Mouse (Mus musculus): ENCODE results near the gene Phgdh. TPM values are rescaled to one million over a fixed set of nuclear protein-coding genes. Genes with fewer than 3 reads are reported as not detected.

The Phgdh gene
- polyA plus RNA-seq, 1 experiment from 2014 or later, result 176 TPM

GRCm38 (mm10) chr3:98356026-98356365, 16.2 kb upstream of the Phgdh start:
- WGBS, result 53% methylated on average over 6 of the region's 6 CpGs
- Histone ChIP-seq H3K36me3 (ENCODE audit: control insufficient read depth, insufficient read depth, low read length) (no peaks in the 10 kb centered on the region), H3K4me2 (ENCODE audit: low read depth, low read length) (no peak overlapping the region), H3K4me3 (ENCODE audit: low read depth, low read length) (no peak overlapping the region), H3K9ac (replicated peaks; ENCODE audit: low read depth, low read length) (no peak overlapping the region), H3K9me3 (ENCODE audit: control insufficient read depth, low read length) (no peaks in the 10 kb centered on the region), H3K27ac (ENCODE audit: low read depth, low read length) (0 out of 2 replicates have a peak overlapping the region, but pooled peaks have one; percentile 28), H3K27me3 (ENCODE audit: control insufficient read depth, insufficient read depth, low read length) (no peaks in the 10 kb centered on the region), H3K4me1 (ENCODE audit: control insufficient read depth, insufficient read depth, low read length) (no peaks in the 10 kb centered on the region)
- ATAC-seq (ENCODE audit: low read depth), result 0 out of 2 replicates have a peak, but pooled peaks have one; percentile 44

DNA sequence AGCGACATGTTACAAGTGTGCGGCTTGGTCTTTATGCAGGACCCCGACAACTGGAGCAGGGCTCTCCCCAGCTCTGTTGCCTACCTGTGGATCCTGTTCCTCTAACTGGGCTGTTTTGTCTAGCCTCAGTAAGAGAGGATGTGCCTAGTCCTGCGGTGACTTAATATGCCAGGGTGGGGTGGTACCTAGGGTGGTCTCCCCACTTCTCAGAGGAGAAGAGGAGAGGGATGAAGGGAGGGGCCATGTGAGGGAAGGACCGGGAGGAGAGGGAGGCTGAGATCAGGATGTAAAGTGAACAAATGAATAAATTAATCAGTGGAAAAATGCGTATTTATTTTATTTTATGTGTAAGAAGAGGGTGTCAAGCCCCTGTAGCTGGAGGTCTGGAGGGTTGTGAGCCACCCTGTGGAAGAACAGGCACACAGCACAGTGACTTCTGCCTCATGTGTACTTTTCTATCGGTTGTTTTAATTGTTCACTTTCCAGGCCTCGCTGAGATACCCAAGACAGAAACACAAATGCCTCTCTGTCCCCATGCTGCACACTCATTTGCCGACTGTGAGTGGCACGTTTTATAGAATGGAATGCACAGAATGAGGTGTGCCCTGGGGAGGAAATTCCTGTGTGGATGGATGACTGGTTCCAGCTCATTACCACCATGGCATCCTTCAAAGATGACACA, 15.7 kb upstream of the Phgdh start:
- H3K4me1 ChIP-seq (ENCODE audit: control insufficient read depth, insufficient read depth, low read length), result no peaks in the 10 kb centered on the region
- H3K9ac ChIP-seq (replicated peaks; ENCODE audit: low read depth, low read length), result no peak overlapping the region
- ATAC-seq (ENCODE audit: low read depth), result peak; percentile 78
- no peak overlapping the region for H3K4me3 ChIP-seq (ENCODE audit: low read depth, low read length)
- no peaks in the 10 kb centered on the region for H3K36me3 ChIP-seq (ENCODE audit: control insufficient read depth, insufficient read depth, low read length)
- WGBS, result 59% methylated on average over 10 of the region's 10 CpGs
- no peak overlapping the region for H3K4me2 ChIP-seq (ENCODE audit: low read depth, low read length)
- H3K27ac ChIP-seq (ENCODE audit: low read depth, low read length), result 0 out of 2 replicates have a peak overlapping the region, but pooled peaks have one; percentile 28
- no peaks in the 10 kb centered on the region for H3K27me3 ChIP-seq (ENCODE audit: control insufficient read depth, insufficient read depth, low read length)
- H3K9me3 ChIP-seq (ENCODE audit: control insufficient read depth, low read length), result no peaks in the 10 kb centered on the region

- Histone ChIP-seq H3K36me3 (ENCODE audit: control insufficient read depth, insufficient read depth, low read length) (no peaks in the 10 kb centered on the region), H3K4me2 (ENCODE audit: low read depth, low read length) (no peak overlapping the region), H3K9me3 (ENCODE audit: control insufficient read depth, low read length) (no peaks in the 10 kb centered on the region), H3K4me3 (ENCODE audit: low read depth, low read length) (no peak overlapping the region), H3K27ac (ENCODE audit: low read depth, low read length) (no peak overlapping the region), H3K4me1 (ENCODE audit: control insufficient read depth, insufficient read depth, low read length) (no peaks in the 10 kb centered on the region), H3K9ac (replicated peaks; ENCODE audit: low read depth, low read length) (no peak overlapping the region), H3K27me3 (ENCODE audit: control insufficient read depth, insufficient read depth, low read length) (no peaks in the 10 kb centered on the region)
- WGBS, result 34% methylated on average over 7 of the region's 7 CpGs
- ATAC-seq (ENCODE audit: low read depth), result no peak
Observed at GRCm38 (mm10) chr3:98353892-98354291, 14.1 kb upstream of the Phgdh start.

GRCm38 (mm10) chr3:98348705-98349104, 8.9 kb upstream of the Phgdh start:
- H3K4me2 ChIP-seq (ENCODE audit: low read depth, low read length), result no peak overlapping the region
- WGBS, result 32% methylated on average over 8 of the region's 8 CpGs
- H3K4me1 ChIP-seq (ENCODE audit: control insufficient read depth, insufficient read depth, low read length), result no peaks in the 10 kb centered on the region
- no peak overlapping the region for H3K4me3 ChIP-seq (ENCODE audit: low read depth, low read length)
- H3K9ac ChIP-seq (replicated peaks; ENCODE audit: low read depth, low read length), result no peak overlapping the region
- no peaks in the 10 kb centered on the region for H3K27me3 ChIP-seq (ENCODE audit: control insufficient read depth, insufficient read depth, low read length)
- ATAC-seq (ENCODE audit: low read depth), result 0 out of 2 replicates have a peak, but pooled peaks have one; percentile 14
- no peaks in the 10 kb centered on the region for H3K9me3 ChIP-seq (ENCODE audit: control insufficient read depth, low read length)
- no peak overlapping the region for H3K27ac ChIP-seq (ENCODE audit: low read depth, low read length)
- no peaks in the 10 kb centered on the region for H3K36me3 ChIP-seq (ENCODE audit: control insufficient read depth, insufficient read depth, low read length)

DNA sequence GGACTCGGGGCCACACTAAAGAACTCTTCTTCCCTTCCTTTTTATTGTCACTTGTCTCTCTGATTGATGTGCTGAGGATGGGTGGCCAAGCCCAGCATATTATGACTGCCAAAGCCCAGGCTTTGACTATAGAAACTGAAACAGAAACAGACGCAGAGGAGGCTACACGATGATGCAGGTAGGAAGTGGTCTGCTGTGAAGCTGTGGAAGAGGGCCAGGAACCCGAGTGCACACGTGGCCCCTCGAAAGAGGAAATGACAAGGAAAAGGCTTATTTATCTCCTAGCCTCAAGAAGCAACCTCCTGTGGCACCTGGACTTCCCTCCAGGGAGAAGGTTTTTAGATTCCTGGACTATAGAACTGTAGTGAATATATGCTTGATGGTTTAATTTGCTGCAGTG, 8.3 kb upstream of the Phgdh start:
- Histone ChIP-seq H3K4me2 (ENCODE audit: low read depth, low read length) (no peak overlapping the region), H3K9me3 (ENCODE audit: control insufficient read depth, low read length) (no peaks in the 10 kb centered on the region), H3K36me3 (ENCODE audit: control insufficient read depth, insufficient read depth, low read length) (no peaks in the 10 kb centered on the region), H3K4me3 (ENCODE audit: low read depth, low read length) (no peak overlapping the region), H3K27me3 (ENCODE audit: control insufficient read depth, insufficient read depth, low read length) (no peaks in the 10 kb centered on the region), H3K27ac (ENCODE audit: low read depth, low read length) (no peak overlapping the region), H3K4me1 (ENCODE audit: control insufficient read depth, insufficient read depth, low read length) (no peaks in the 10 kb centered on the region), H3K9ac (replicated peaks; ENCODE audit: low read depth, low read length) (no peak overlapping the region)
- no peak for ATAC-seq (ENCODE audit: low read depth)
- 79% methylated on average over 6 of the region's 6 CpGs for WGBS

GRCm38 (mm10) chr3:98343235-98343634, 3.4 kb upstream of the Phgdh start:
- no peak for ATAC-seq (ENCODE audit: low read depth)
- no peak overlapping the region for H3K4me3 ChIP-seq (ENCODE audit: low read depth, low read length)
- 0 out of 2 replicates have a peak, but pooled peaks cover 5% of the 10 kb centered on the region for H3K4me1 ChIP-seq (ENCODE audit: control insufficient read depth, insufficient read depth, low read length)
- H3K36me3 ChIP-seq (ENCODE audit: control insufficient read depth, insufficient read depth, low read length), result no peaks in the 10 kb centered on the region
- no peaks in the 10 kb centered on the region for H3K9me3 ChIP-seq (ENCODE audit: control insufficient read depth, low read length)
- 88% methylated on average over 3 of the region's 3 CpGs for WGBS
- H3K4me2 ChIP-seq (ENCODE audit: low read depth, low read length), result no peak overlapping the region
- no peak overlapping the region for H3K27ac ChIP-seq (ENCODE audit: low read depth, low read length)
- H3K9ac ChIP-seq (replicated peaks; ENCODE audit: low read depth, low read length), result no peak overlapping the region
- no peaks in the 10 kb centered on the region for H3K27me3 ChIP-seq (ENCODE audit: control insufficient read depth, insufficient read depth, low read length)

DNA sequence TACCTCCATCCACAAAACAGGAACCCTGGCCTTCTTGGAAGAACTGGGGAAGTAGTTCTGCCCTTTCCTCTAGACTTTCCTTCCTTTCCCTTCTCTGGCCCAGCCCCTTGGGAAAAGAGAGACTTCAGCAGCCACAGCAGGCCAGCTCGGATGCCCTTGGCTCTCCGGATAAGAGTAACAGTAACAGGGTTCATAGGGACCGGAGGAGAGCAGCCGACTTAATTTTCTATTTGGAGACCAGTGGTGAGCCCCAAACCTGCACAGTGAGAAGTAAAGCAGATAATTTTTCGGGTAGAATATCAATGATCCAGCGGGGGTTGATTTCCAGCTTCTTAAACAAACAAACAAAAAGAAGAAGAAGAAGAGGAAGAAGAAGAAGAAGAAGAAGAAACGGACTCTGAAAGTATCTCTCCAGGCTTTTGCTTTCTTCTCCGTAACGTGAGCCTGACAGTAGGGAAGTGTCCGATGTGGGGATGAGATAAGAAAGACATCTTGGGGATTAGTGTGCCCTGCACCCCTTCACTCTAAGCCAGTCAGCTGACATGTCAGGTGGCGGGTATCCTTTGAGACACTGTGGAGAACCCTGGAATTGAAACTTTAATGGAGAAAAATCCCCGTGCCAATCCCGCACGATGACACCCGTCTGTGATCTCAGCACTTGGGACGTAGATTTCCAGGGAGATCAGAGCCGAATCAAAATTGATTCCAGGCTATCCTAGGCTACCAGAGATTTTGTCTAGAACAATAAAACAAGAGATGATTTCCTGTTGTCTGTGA, 1.2 kb upstream of the Phgdh start:
- Histone ChIP-seq H3K36me3 (ENCODE audit: control insufficient read depth, insufficient read depth, low read length) (no peaks in the 10 kb centered on the region), H3K4me2 (ENCODE audit: low read depth, low read length) (no peak overlapping the region), H3K4me3 (ENCODE audit: low read depth, low read length) (no peak overlapping the region), H3K27ac (ENCODE audit: low read depth, low read length) (no peak overlapping the region), H3K9ac (replicated peaks; ENCODE audit: low read depth, low read length) (no peak overlapping the region), H3K27me3 (ENCODE audit: control insufficient read depth, insufficient read depth, low read length) (no peaks in the 10 kb centered on the region), H3K9me3 (ENCODE audit: control insufficient read depth, low read length) (no peaks in the 10 kb centered on the region), H3K4me1 (ENCODE audit: control insufficient read depth, insufficient read depth, low read length) (0 out of 2 replicates have a peak, but pooled peaks cover 8% of the 10 kb centered on the region)
- WGBS, result 91% methylated on average over 17 of the region's 17 CpGs
- ATAC-seq (ENCODE audit: low read depth), result no peak

DNA sequence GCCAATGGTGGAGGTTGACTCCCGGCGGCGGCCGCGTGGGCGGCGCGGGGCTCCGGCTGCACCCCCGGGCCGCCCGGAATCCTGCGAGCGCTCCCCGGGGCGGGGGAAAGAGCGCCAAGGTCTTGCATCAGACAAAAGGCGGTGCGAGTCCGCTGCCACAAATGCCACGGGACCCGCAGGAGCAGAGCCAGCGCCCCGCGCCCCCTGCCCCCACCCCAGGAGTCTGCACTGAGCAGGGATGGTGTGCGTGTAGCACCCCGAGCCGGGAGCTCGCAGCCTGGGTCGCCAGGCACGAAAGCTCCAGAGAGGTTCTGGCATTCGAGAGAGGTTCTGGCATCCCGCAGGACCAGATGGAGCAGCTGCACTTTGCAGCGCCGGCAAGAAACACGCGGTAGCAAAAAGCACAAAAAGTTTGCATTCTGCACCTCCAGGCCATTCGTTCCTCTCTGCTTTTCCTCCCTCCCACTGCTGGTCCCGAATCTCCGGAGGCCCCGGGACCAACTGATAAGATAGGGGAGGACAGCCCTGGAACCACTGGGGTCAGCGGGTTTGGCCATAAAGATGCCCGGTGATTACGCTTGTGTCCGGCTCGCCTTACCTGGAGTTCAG, 589 bp downstream of the Phgdh start:
- Histone ChIP-seq H3K27ac (ENCODE audit: low read depth, low read length) (peak overlapping the region; percentile 48; the same call in 1 of the 2 replicates), H3K36me3 (ENCODE audit: control insufficient read depth, insufficient read depth, low read length) (no peaks in the 10 kb centered on the region), H3K9me3 (ENCODE audit: control insufficient read depth, low read length) (no peaks in the 10 kb centered on the region), H3K4me3 (ENCODE audit: low read depth, low read length) (peak overlapping the region; percentile 56), H3K27me3 (ENCODE audit: control insufficient read depth, insufficient read depth, low read length) (no peaks in the 10 kb centered on the region), H3K4me1 (ENCODE audit: control insufficient read depth, insufficient read depth, low read length) (0 out of 2 replicates have a peak, but pooled peaks cover 8% of the 10 kb centered on the region), H3K9ac (replicated peaks; ENCODE audit: low read depth, low read length) (peak overlapping the region; percentile 54), H3K4me2 (ENCODE audit: low read depth, low read length) (peak overlapping the region; percentile 99)
- WGBS, result under 1% methylated on average over 46 of the region's 46 CpGs
- peak; percentile 60 for ATAC-seq (ENCODE audit: low read depth)
